ENCODE assay signal across 14 mouse cellular contexts in the genomic region with DNA sequence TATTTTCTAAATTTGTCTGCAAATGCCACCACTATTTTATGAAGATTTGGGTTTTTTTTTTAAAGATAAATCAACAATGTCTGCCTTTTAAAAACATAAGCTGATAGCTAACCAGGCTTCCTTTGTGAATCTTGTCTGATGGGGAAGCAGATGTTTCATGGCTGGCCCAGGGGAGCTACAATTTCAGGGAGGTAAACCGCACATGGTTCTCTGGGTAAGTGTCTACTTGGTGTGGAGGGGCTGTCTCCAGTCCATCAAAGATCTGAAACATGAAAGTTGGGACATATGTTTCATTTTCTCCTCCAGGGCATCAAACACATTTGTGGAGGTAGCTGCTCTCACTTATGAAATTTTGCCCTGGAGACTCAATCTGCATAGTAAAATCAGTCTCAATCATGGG. TPM values are rescaled to one million over a fixed set of nuclear protein-coding genes. Genes with fewer than 3 reads are reported as not detected.
"Had no signal": no experiment of that assay in that cellular context is flagged by ENCODE, and none has a peak within 500 bp of the region (broad histone marks: within the 10 kb centered on the region; RNA-seq: fewer than 3 reads in every experiment).

No protein-coding gene starts in this region.

- DNase-seq: kidney, adult 18-20 months; kidney, postnatal 10 days; kidney, postnatal 4 days; lung, embryonic 14.5 days; lung, postnatal 10 days; lung, postnatal 4 days; thymus, postnatal 4 days had no signal

- H3K9ac ChIP-seq: liver, embryonic 15.5 days; lung, embryonic 14.5 days; midbrain, embryonic 12.5 days had no signal

- H3K4me2 ChIP-seq: liver, embryonic 11.5 days; liver, embryonic 15.5 days; lung, embryonic 14.5 days; midbrain, embryonic 12.5 days had no signal

- H3K27me3 ChIP-seq: liver, embryonic 15.5 days; midbrain, embryonic 12.5 days had no signal

- H3K4me3 ChIP-seq: left cerebral cortex, adult 2 months; limb, embryonic 10.5 days; liver, embryonic 15.5 days; midbrain, embryonic 12.5 days had no signal

- H3K4me1 ChIP-seq: limb, embryonic 10.5 days; liver, embryonic 15.5 days; midbrain, embryonic 12.5 days had no signal

- H3K9me3 ChIP-seq: limb, embryonic 10.5 days; liver, embryonic 15.5 days; midbrain, embryonic 12.5 days had no signal

- H3K27ac ChIP-seq: left cerebral cortex, adult 2 months; limb, embryonic 10.5 days; liver, embryonic 15.5 days; midbrain, embryonic 12.5 days; stomach, postnatal 0 days had no signal

- H3K36me3 ChIP-seq: limb, embryonic 10.5 days; liver, embryonic 15.5 days; midbrain, embryonic 12.5 days had no signal

RNA-seq across cellular contexts. Expression of gene Thsd7a, which starts 55.5 kb away (rescaled TPM):
- total RNA-seq: neutrophil, adult 5-6 weeks had no signal
